Comparison of ENCODE assay signal across 8 mouse cellular contexts in the genomic region with DNA sequence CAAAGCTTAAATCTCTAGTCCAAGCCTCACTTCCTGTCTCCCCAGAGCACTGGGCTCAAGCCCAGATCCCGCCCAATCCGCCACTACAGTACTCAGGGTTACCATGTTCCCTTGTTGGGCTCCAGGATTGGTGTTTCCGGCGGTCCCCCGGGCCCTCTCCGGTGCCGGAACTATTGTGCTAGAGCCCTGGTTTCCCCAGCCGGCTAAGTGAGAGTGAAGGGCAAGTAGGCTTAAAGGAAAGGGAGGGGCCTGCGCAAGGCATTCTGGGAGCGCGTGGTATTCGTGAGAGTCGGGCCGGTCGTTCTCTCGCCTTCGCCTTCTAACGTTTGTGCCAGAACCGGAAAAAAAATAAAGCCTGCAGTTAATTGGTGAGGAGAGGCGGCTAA. TPM values are rescaled to one million over a fixed set of nuclear protein-coding genes. Genes with fewer than 3 reads are reported as not detected.
DNase-seq lines count a peak whose midpoint lies in the region; ATAC-seq lines count a peak whose summit lies in the region.

A gene (minus strand): TSS at position 215 of the 386 bp plus-strand sequence.

- under 1% methylated on average over 20 of the region's 20 CpGs for WGBS in hindbrain, embryonic 11.5 days

- peak; percentile 90 for ATAC-seq in hindbrain, embryonic 11.5 days (ENCODE audit: low FRiP score)

- H3K9ac ChIP-seq in hindbrain, embryonic 11.5 days (ENCODE audit: low read depth, low read length), result peak within 1 kb of the TSS; percentile 97

- H3K4me2 ChIP-seq in hindbrain, embryonic 11.5 days (replicated peaks; ENCODE audit: low read depth, low read length), result peak within 1 kb of the TSS; percentile 84

- DNase-seq in Muller cell, postnatal 12 days (ENCODE audit: inconsistent ontology term), result peak; percentile 99
- peak; percentile 98 for DNase-seq in cerebellum, adult 9-11 months
- peak; percentile 96 to 99 for DNase-seq in frontal cortex, adult 2 months (ENCODE audit: extremely low spot score in 1 of 2, low spot score in 1 of 2)
- DNase-seq in hindbrain, embryonic 11.5 days (ENCODE audit: low spot score), result peak; percentile 97
- peak; percentile 99 for DNase-seq in layer of hippocampus, postnatal 10 days (ENCODE audit: low spot score in 2 of 2)
- peak; percentile 99 for DNase-seq in lung, postnatal 10 days
- peak; percentile 97 for DNase-seq in ovary, postnatal 36 days (ENCODE audit: low spot score)
- DNase-seq in thymus, postnatal 25 days, result peak; percentile 98

- no peaks in the 10 kb centered on the region for H3K27me3 ChIP-seq in hindbrain, embryonic 11.5 days (ENCODE audit: control insufficient read depth, insufficient read depth, low read length)

- no peaks in the 10 kb centered on the region; the same call in 1 of the 2 replicates for H3K4me1 ChIP-seq in hindbrain, embryonic 11.5 days (replicated peaks; ENCODE audit: control insufficient read depth, insufficient read depth, low read length)

- H3K27ac ChIP-seq in hindbrain, embryonic 11.5 days (ENCODE audit: low read depth, low read length), result peak within 1 kb of the TSS; percentile 94

- H3K9me3 ChIP-seq in hindbrain, embryonic 11.5 days (ENCODE audit: control insufficient read depth, low read length), result no peaks in the 10 kb centered on the region

- H3K36me3 ChIP-seq in hindbrain, embryonic 11.5 days (ENCODE audit: control insufficient read depth, insufficient read depth, low read length), result no peaks in the 10 kb centered on the region

- peak within 1 kb of the TSS; percentile 80 for H3K4me3 ChIP-seq in hindbrain, embryonic 11.5 days (ENCODE audit: low read depth, low read length)

RNA-seq across cellular contexts. Expression of the gene that starts here (rescaled TPM):
- polyA plus RNA-seq in frontal cortex, adult 2 months (2012; rRNA removed), result 15.9 and 17.2 TPM in 2 replicates
- 26.7 and 29.8 TPM in 2 replicates for polyA plus RNA-seq in hindbrain, embryonic 11.5 days (2014; fragmentation: Nextera tagmentation; extraction: Ambion mirVana)
- total RNA-seq in layer of hippocampus, postnatal 10 days (2021), result 10 to 100 TPM; 19.4 to 23.7 TPM

Comparison
In these comparisons a context has a peak if more than half of its experiments do, and no peak if none do; other contexts are left out.
1. Peak in every context shown above with its lines: DNase-seq, ATAC-seq, H3K4me3 ChIP-seq and H3K27ac ChIP-seq.